Mouse (Mus musculus) thymus, adult 2 months (tissue): ENCODE data around the gene Zfp143. TPM values are rescaled to one million over a fixed set of nuclear protein-coding genes. Genes with fewer than 3 reads are reported as not detected.
"Not testable (repeated sequence)": the region's sequence is repeated elsewhere in the genome, so short reads cannot be mapped to it uniquely, and the experiment has no call there.

Experiments used
- DNase-seq: peaks from one replicate; pipeline ENCODE4 v3.0.0; 2021
- H3K27ac ChIP-seq: fragments of 200-500 bp; 2 replicates; pipeline ENCODE4 v1.5.1; 2012; ENCODE audit warnings: low read length, control low read depth; ENCODE audit not compliant: control insufficient read depth, insufficient read depth
- H3K27me3 ChIP-seq: fragments of 200-500 bp; 2 replicates; pipeline ENCODE4 v1.6.1; 2012; ENCODE audit warnings: mild to moderate bottlenecking, low read length, moderate library complexity, mixed read lengths; ENCODE audit not compliant: control insufficient read depth, insufficient read depth
- H3K36me3 ChIP-seq: fragments of 200-500 bp; 2 replicates; pipeline ENCODE4 v1.6.1; 2012; ENCODE audit warnings: mild to moderate bottlenecking, low read length, moderate library complexity; ENCODE audit not compliant: control insufficient read depth, insufficient read depth
- H3K4me1 ChIP-seq: fragments of 200-500 bp; replicated peaks from 2 replicates; pipeline ENCODE4 v1.6.1; 2012; ENCODE audit warnings: low read length; ENCODE audit not compliant: control insufficient read depth, insufficient read depth
- H3K4me3 ChIP-seq: fragments of 200-500 bp; 2 replicates; pipeline ENCODE4 v1.5.1; 2012; ENCODE audit warnings: mild to moderate bottlenecking, low read length, control low read depth, moderate library complexity; ENCODE audit not compliant: control insufficient read depth, insufficient read depth
- CTCF ChIP-seq: fragments of 200-500 bp; IDR thresholded peaks from 2 replicates; pipeline ENCODE4 v1.5.1; 2012; ENCODE audit warnings: mild to moderate bottlenecking, control low read depth, low read length, moderate library complexity, borderline replicate concordance; ENCODE audit not compliant: control insufficient read depth, poor library complexity, insufficient read depth; ENCODE audit errors: extremely low read depth
- POLR2A ChIP-seq: fragments of 200-500 bp; IDR thresholded peaks from 2 replicates; pipeline ENCODE4 v1.6.1; 2012; ENCODE audit warnings: mild to moderate bottlenecking, low read length, control low read depth, moderate library complexity; ENCODE audit not compliant: control insufficient read depth, poor library complexity, insufficient read depth; ENCODE audit errors: extremely low read depth
- WGBS: fragments of 180-500 bp; shearing (Covaris S2); methylation state at CpG from one replicate; pipeline ENCODE4 v1.1.7; 2018; 5-methylcytosine and 5-hydroxymethylcytosine counted together
- polyA plus RNA-seq: library from polyadenylated mRNA; depleted of rRNA; stranded (reverse); fragments of >200 nt; gene quantifications from 2 replicates; pipeline ENCODE4 v1.2.3, GENCODE M21; 2012

Gene Zfp143
- polyA plus RNA-seq, 1 experiment, result 35.0 TPM

DNA sequence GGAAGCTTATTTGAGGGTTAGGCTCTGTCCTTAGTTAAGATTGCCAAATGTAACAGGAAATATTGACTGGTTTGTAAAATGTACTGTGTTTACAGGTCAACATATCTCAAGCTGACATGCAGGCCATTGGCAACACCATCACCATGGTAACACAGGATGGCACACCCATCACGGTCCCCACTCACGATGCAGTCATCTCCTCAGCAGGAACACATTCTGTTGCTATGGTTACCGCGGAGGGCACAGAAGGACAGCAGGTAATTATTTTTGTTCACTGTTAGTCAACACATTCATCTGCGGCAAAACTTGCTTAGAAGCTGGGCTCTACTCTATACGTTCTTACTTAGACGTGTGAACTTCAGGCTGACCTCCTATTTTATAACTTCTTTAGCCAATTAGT lies 30.7 kb downstream of the Zfp143 start:
- Histone ChIP-seq H3K27me3 (no peaks in the 10 kb centered on the region), H3K27ac (no peak overlapping the region), H3K4me1 (no peaks in the 10 kb centered on the region), H3K4me3 (no peak overlapping the region), H3K36me3 (peaks cover 88% of the 10 kb centered on the region)
- TF ChIP-seq POLR2A (no peak), CTCF (no peak)
- 97% methylated on average over 7 of the region's 7 CpGs for WGBS
- DNase-seq, result no peak

DNA sequence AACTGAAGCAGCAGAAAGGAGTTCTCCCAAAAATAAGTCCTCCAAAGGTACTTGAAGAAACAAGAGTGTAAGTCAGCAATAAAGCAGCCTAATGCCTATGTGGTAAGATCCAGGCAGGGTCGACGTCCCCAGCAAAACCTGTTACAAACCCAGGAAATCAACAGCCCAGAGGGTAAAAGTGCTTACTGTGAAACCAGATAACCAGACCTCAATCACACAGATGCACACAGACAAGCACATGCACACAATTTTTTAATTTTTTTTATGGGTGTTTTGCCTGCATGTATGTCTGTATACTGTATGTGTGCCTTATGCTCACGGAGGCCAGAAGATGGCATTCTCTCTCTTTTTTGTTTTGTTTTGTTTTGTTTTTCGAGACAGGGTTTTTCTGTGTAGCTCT lies 35.3 kb downstream of the Zfp143 start:
- peaks cover 48% of the 10 kb centered on the region for H3K36me3 ChIP-seq
- TF ChIP-seq CTCF (no peak), POLR2A (no peak)
- H3K27ac ChIP-seq, result no peak overlapping the region
- H3K4me1 ChIP-seq, result no peaks in the 10 kb centered on the region
- no peak for DNase-seq
- WGBS, result 90% methylated on average over 4 of the region's 4 CpGs
- H3K27me3 ChIP-seq, result no peaks in the 10 kb centered on the region
- H3K4me3 ChIP-seq, result no peak overlapping the region

DNA sequence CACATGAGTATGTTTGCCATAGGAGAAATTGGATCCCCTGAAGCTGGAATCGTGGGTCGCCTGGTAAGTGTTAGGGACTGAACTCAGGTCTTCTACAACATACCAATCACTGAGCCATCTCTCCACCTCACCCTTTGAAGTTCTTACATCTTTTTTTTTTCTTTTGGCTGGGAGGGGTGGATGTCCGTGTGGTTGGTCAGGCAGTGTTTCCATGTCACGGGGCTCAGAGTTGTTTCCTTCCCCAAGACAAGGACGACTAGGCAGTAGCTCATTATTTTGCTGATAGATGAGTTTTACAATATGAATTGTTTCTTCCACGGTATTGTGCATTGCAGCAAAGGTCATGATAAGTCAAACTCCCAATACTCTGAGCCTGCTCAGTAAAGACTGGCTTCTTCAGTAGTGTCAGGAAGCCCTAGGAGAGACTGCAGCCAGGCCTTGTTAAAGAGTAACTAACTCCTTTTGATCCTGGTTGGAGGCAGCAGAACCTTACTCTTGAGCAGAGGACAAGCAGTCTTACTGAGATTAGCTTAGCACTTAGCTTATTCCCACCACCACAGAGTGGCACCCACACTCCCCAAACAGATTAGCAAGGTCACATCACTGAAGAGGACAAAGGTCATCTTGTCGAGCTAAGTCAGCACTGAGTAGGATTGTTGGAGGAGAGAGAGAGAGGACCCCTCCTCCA lies 36.2 kb downstream of the Zfp143 start:
- no peaks in the 10 kb centered on the region for H3K27me3 ChIP-seq
- no peaks in the 10 kb centered on the region for H3K4me1 ChIP-seq
- no peak overlapping the region for H3K4me3 ChIP-seq
- peaks cover 39% of the 10 kb centered on the region for H3K36me3 ChIP-seq
- DNase-seq, result no peak
- no peak overlapping the region for H3K27ac ChIP-seq
- WGBS, result 86% methylated on average over 7 of the region's 7 CpGs
- TF ChIP-seq CTCF (no peak), POLR2A (no peak)

DNA sequence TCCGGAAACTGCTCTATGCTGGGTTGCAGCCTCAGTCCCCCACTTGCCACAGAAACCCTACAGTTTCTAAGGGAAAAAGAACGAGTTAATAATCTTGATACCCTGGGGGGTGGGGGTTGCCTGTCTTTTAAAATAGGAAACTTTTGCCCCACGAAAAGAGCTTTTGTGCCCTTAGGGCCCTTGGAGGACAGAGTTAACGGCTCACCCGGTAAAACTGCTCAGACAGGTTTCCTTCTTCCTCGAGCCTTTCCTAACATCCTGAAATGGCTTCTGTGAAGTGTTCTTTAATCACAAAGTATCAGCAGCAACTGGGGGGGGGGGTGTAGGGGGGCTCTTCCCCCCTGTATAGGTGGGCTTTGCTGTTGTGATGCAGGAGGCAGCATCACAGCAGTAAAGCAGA lies 39.8 kb downstream of the Zfp143 start:
- no peaks in the 10 kb centered on the region for H3K4me1 ChIP-seq
- H3K4me3 ChIP-seq, result no peak overlapping the region
- TF ChIP-seq CTCF, result no peak
- no peak for TF ChIP-seq POLR2A
- no peaks in the 10 kb centered on the region for H3K27me3 ChIP-seq
- no peak for DNase-seq
- H3K27ac ChIP-seq, result no peak overlapping the region
- H3K36me3 ChIP-seq, result peaks cover 3% of the 10 kb centered on the region; the same call in 1 of the 2 replicates
- 81% methylated on average over 6 of the region's 6 CpGs for WGBS

DNA sequence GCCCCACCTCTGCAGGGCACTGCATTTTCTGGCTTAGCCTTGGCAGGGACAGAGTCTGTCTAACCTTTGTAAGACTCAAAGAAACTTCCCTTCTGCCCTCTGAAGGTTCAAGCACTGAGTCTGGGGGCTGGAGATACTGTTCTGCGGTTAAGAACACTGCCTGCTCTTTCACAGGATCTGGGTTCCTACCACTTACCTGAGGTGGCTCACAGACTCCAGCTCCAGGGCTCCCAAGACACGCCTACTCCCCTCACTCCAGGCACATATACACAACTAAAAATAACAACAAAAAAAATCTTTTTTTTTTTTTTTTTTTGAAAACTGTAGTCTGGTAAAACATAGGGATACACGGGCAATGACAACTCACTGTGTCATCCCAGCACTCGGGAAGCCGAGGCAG lies 40.2 kb downstream of the Zfp143 start:
- Histone ChIP-seq H3K27ac (no peak overlapping the region), H3K27me3 (no peaks in the 10 kb centered on the region), H3K4me3 (no peak overlapping the region), H3K4me1 (peaks cover 1% of the 10 kb centered on the region), H3K36me3 (no peaks in the 10 kb centered on the region)
- no peak for DNase-seq
- WGBS, result 93% methylated on average over 5 of the region's 5 CpGs
- no peak for TF ChIP-seq POLR2A
- no peak for TF ChIP-seq CTCF

DNA sequence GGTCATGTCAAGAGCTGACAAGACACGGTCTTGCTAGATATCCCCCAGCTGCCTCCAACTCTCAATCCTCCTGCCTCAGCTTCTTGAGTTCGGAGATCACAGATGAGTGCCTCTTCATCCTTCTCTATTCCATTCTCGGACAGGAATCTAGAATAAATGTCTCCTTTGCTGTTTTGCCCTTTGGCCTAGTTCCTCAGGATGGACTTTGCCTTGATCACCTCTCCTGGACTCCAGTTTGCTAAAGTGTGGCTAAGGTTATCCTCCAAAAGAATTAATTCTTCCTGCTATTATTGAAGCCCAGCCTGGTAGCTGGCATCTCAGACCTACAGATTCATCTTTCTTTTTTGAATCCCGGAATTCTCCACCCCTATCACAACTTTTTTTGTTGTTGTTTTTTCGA lies 44.0 kb downstream of the Zfp143 start:
- 94% methylated on average over 5 of the region's 5 CpGs for WGBS
- Histone ChIP-seq H3K4me3 (no peak overlapping the region), H3K27ac (no peak overlapping the region), H3K27me3 (no peaks in the 10 kb centered on the region), H3K36me3 (no peaks in the 10 kb centered on the region), H3K4me1 (peaks cover 13% of the 10 kb centered on the region)
- no peak for DNase-seq
- TF ChIP-seq CTCF (no peak), POLR2A (no peak)

DNA sequence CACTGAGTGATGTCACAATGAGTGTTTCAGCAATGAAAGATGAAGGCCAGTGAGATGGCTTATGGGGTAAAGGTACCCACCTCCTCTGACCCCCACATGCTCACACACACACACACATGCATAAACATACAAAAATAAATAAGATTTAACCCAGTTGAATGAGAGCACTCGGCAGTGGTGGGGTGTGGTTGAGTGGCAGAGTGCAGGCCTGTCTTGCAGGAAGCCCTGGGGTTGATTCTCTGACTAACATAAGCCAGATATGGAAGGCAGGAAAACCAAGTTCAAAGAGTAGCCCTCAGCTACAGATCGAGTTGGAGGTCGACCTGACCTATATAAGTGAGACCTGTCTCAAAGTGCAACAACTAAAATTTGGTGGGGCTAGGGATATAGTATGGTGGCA lies 45.6 kb downstream of the Zfp143 start:
- WGBS, result 9% methylated on average over 3 of the region's 3 CpGs
- H3K27me3 ChIP-seq, result no peaks in the 10 kb centered on the region
- H3K4me3 ChIP-seq, result no peak overlapping the region
- H3K4me1 ChIP-seq, result peaks cover 13% of the 10 kb centered on the region
- TF ChIP-seq CTCF (no peak), POLR2A (no peak)
- H3K36me3 ChIP-seq, result no peaks in the 10 kb centered on the region
- no peak for DNase-seq
- no peak overlapping the region for H3K27ac ChIP-seq

DNA sequence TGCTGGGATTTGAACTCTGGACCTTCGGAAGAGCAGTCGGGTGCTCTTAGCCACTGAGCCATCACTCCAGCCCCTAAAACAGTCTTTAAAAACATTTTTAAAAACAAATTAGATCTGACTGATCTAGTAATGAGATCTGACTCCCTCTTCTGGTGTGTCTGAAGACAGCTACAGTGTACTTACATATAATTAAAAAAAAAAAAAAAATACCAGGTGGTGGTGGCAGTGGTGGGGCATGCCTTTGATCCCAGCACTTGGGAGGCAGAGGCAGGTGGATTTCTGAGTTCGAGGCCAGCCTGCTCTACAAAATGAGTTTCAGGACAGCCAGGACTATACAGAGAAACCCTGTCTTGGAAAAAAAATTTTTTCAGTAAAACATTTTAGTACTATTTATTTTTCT lies 47.5 kb downstream of the Zfp143 start:
- H3K36me3 ChIP-seq, DNase-seq, H3K27ac ChIP-seq, H3K27me3 ChIP-seq, H3K4me3 ChIP-seq: not testable (repeated sequence)
- H3K4me1 ChIP-seq, result peaks cover 13% of the 10 kb centered on the region
- WGBS, result 92% methylated on average over 3 of the region's 3 CpGs
